Mouse (Mus musculus) erythroid progenitor cell, adult 5-6 weeks (primary cell): Measurements from ENCODE around the gene Lrrc47. TPM values are rescaled to one million over a fixed set of nuclear protein-coding genes. Genes with fewer than 3 reads are reported as not detected.

Experiments used
- total RNA-seq, 2 experiments: library from RNA; stranded (forward) in 1 of 2; stranded (reverse) in 1 of 2; fragments of 150-400 nt in 1 of 2; fragments of 186-747, 209-891 nt in 1 of 2; gene quantifications; 2 replicates each; pipeline versions ENCODE4 v1.2.3 to v1.2.4; 2015 to 2017; ENCODE audit warnings: low replicate concordance in 2 of 2

Gene Lrrc47
- total RNA-seq, 2 experiments from 2014 or later, result 13.8 to 53.3 TPM

Other genes starting within 250 kb of the Lrrc47 start
- gene A430005L14Rik, start 54.5 kb upstream of the Lrrc47 start, total RNA-seq (2015; ENCODE audit: low replicate concordance), result 26.0 and 66.7 TPM in 2 replicates
- 17.5 and 39.3 TPM in 2 replicates for gene A430005L14Rik, start 54.5 kb upstream of the Lrrc47 start, total RNA-seq (2017; ENCODE audit: low replicate concordance)
- 5.0 and 10.8 TPM in 2 replicates for gene Dffb, start 36.6 kb upstream of the Lrrc47 start, total RNA-seq (2015; ENCODE audit: low replicate concordance)
- gene Dffb, start 36.6 kb upstream of the Lrrc47 start, total RNA-seq (2017; ENCODE audit: low replicate concordance), result 3.3 and 7.1 TPM in 2 replicates
- gene Cep104, start 36.5 kb upstream of the Lrrc47 start, total RNA-seq (2015; ENCODE audit: low replicate concordance), result 5.0 and 7.9 TPM in 2 replicates
- gene Cep104, start 36.5 kb upstream of the Lrrc47 start, total RNA-seq (2017; ENCODE audit: low replicate concordance), result 11.6 and 13.8 TPM in 2 replicates
- gene Smim1, start 14.5 kb downstream of the Lrrc47 start, total RNA-seq (2015; ENCODE audit: low replicate concordance), result 62.0 and 72.9 TPM in 2 replicates
- gene Smim1, start 14.5 kb downstream of the Lrrc47 start, total RNA-seq (2017; ENCODE audit: low replicate concordance), result 26.7 and 39.6 TPM in 2 replicates
- gene Ccdc27, start 30.9 kb downstream of the Lrrc47 start, total RNA-seq (2015; ENCODE audit: low replicate concordance), result not detected in 2 replicates
- gene Ccdc27, start 30.9 kb downstream of the Lrrc47 start, total RNA-seq (2017; ENCODE audit: low replicate concordance), result not detected in 2 replicates
- not detected in 2 replicates for gene Trp73, start 128.5 kb downstream of the Lrrc47 start, total RNA-seq (2015; ENCODE audit: low replicate concordance)
- gene Trp73, start 128.5 kb downstream of the Lrrc47 start, total RNA-seq (2017; ENCODE audit: low replicate concordance), result not detected in 2 replicates
- gene Wrap73, start 130.6 kb downstream of the Lrrc47 start, total RNA-seq (2015; ENCODE audit: low replicate concordance), result 13.0 and 17.7 TPM in 2 replicates
- gene Wrap73, start 130.6 kb downstream of the Lrrc47 start, total RNA-seq (2017; ENCODE audit: low replicate concordance), result 3.2 and 9.4 TPM in 2 replicates
- gene Tprgl, start 148.9 kb downstream of the Lrrc47 start, total RNA-seq (2015; ENCODE audit: low replicate concordance), result 101 and 141 TPM in 2 replicates
- gene Tprgl, start 148.9 kb downstream of the Lrrc47 start, total RNA-seq (2017; ENCODE audit: low replicate concordance), result 113 and 126 TPM in 2 replicates
- gene Megf6, start 159.0 kb downstream of the Lrrc47 start, total RNA-seq (2015; ENCODE audit: low replicate concordance), result not detected in 2 replicates
- gene Megf6, start 159.0 kb downstream of the Lrrc47 start, total RNA-seq (2017; ENCODE audit: low replicate concordance), result not detected in 2 replicates